Mouse (Mus musculus) liver, postnatal 0 days (tissue): Measurements from ENCODE around the gene Gm8857. TPM values are rescaled to one million over a fixed set of nuclear protein-coding genes. Genes with fewer than 3 reads are reported as not detected.
"Not testable (repeated sequence)": the region's sequence is repeated elsewhere in the genome, so short reads cannot be mapped to it uniquely, and the experiment has no call there.

ENCODE experiments used
- ATAC-seq: fragments of 200-750 bp; cut with Nextera tagmentation; 2 replicates; pipeline ENCODE4 v1.8.0; 2017; ENCODE audit warnings: mild to moderate bottlenecking, moderate library complexity
- DNase-seq: peaks from one replicate; pipeline ENCODE4 v3.0.0-alpha.2; 2016
- H3K27ac ChIP-seq: fragments of 300-500 bp; sonication (generic); 2 replicates; pipeline ENCODE4 v1.5.1; 2014; ENCODE audit warnings: antibody characterized with exemption, moderate library complexity, mild to moderate bottlenecking, low read depth
- H3K27me3 ChIP-seq: fragments of 300-500 bp; sonication (generic); 2 replicates; pipeline ENCODE4 v1.6.1; 2014; ENCODE audit warnings: low read length, control low read depth, mixed read lengths; ENCODE audit not compliant: insufficient read depth
- H3K36me3 ChIP-seq: fragments of 300-500 bp; sonication (generic); replicated peaks from 2 replicates; pipeline ENCODE4 v1.6.1; 2014; ENCODE audit warnings: mild to moderate bottlenecking, control low read depth, low read length, moderate library complexity, mixed read lengths; ENCODE audit not compliant: insufficient read depth
- H3K4me1 ChIP-seq: fragments of 300-500 bp; sonication (generic); 2 replicates; pipeline ENCODE4 v1.6.1; 2014; ENCODE audit warnings: antibody characterized with exemption, mild to moderate bottlenecking, control low read depth; ENCODE audit not compliant: insufficient read depth
- H3K4me2 ChIP-seq: fragments of 300-500 bp; sonication (generic); 2 replicates; pipeline ENCODE4 v1.6.1; 2014; ENCODE audit warnings: low read depth, mild to moderate bottlenecking, low read length, moderate library complexity, mixed read lengths
- H3K4me3 ChIP-seq: fragments of 300-500 bp; sonication (generic); 2 replicates; pipeline ENCODE4 v1.5.1; 2014; ENCODE audit warnings: low read depth, low read length
- H3K9ac ChIP-seq: fragments of 300-500 bp; sonication (generic); replicated peaks from 2 replicates; pipeline ENCODE4 v1.6.1; 2014; ENCODE audit warnings: mild to moderate bottlenecking, moderate library complexity
- H3K9me3 ChIP-seq: fragments of 300-500 bp; sonication (generic); 2 replicates; pipeline ENCODE4 v1.6.1; 2016; ENCODE audit warnings: mild to moderate bottlenecking, control low read depth, low read length, mixed read lengths
- WGBS: fragments of 180-500 bp; shearing (Covaris S2); extraction: QIAGEN DNeasy Blood & Tissue Kit; methylation state at CpG from one replicate; pipeline ENCODE4 v1.1.7; 2014; ENCODE audit not compliant: insufficient replicate concordance; 5-methylcytosine and 5-hydroxymethylcytosine counted together
- polyA plus RNA-seq: library from polyadenylated mRNA; unstranded; fragments of >200 nt; fragmentation: Nextera tagmentation; extraction: Ambion mirVana; gene quantifications from 2 replicates; pipeline ENCODE4 v1.2.1, GENCODE M21; 2015

Gm8857 gene
- not detected in 2 replicates for polyA plus RNA-seq

GRCm38 (mm10) chr5:10947505-10947904 is at the start of gene Gm8857, which contains the start of gene Gm8871:
Gm8857 (plus strand) TSS chr5:10947807.
Gm8871 (plus strand) TSS chr5:10947805.
- not testable (repeated sequence) for DNase-seq

GRCm38 (mm10) chr5:10953512-10953911 is 5.9 kb downstream of the Gm8857 start:
- DNase-seq, H3K4me1 ChIP-seq, H3K27ac ChIP-seq, H3K9me3 ChIP-seq, H3K36me3 ChIP-seq, H3K4me2 ChIP-seq, H3K9ac ChIP-seq, H3K4me3 ChIP-seq, H3K27me3 ChIP-seq, ATAC-seq: not testable (repeated sequence)
- 38% methylated on average over 1 of the region's 2 CpGs for WGBS

More at GRCm38 (mm10) chr5:10947505-10947904, at the start of gene Gm8857, which contains the start of gene Gm8871:
- not testable (repeated sequence) for H3K9me3 ChIP-seq, ATAC-seq, H3K4me2 ChIP-seq, H3K4me1 ChIP-seq, H3K36me3 ChIP-seq, H3K4me3 ChIP-seq, H3K9ac ChIP-seq, H3K27ac ChIP-seq, H3K27me3 ChIP-seq
- WGBS = 44% methylated on average over 2 of the region's 3 CpGs

- H3K4me2 ChIP-seq = not testable (repeated sequence)
Measured at GRCm38 (mm10) chr5:10958057-10958456, 10.4 kb downstream of the Gm8857 start.

More at GRCm38 (mm10) chr5:10958057-10958456, 10.4 kb downstream of the Gm8857 start:
- not testable (repeated sequence) for H3K27me3 ChIP-seq, DNase-seq, H3K9ac ChIP-seq, ATAC-seq, H3K9me3 ChIP-seq, H3K4me1 ChIP-seq, H3K4me3 ChIP-seq, H3K36me3 ChIP-seq, H3K27ac ChIP-seq
- WGBS = 84% methylated on average over 4 of the region's 8 CpGs

Other genes starting within 250 kb of the Gm8857 start
- gene Gm8871, start within 50 bp of the Gm8857 start, polyA plus RNA-seq = not detected in 2 replicates
- gene Gm8879, start 179.8 kb downstream of the Gm8857 start, polyA plus RNA-seq = not detected in 2 replicates
- not detected in 2 replicates for gene Gm5861, start 235.3 kb downstream of the Gm8857 start, polyA plus RNA-seq